Mouse (Mus musculus) hindbrain, embryonic 15.5 days (tissue): ENCODE measurements around the gene Pecr. TPM values are rescaled to one million over a fixed set of nuclear protein-coding genes. Genes with fewer than 3 reads are reported as not detected.
A peak's percentile ranks its signal among the peaks of the same experiment; 100 is the strongest.

Source experiments
- ATAC-seq: fragments of 200-750 bp; cut with Nextera tagmentation; 2 replicates; pipeline ENCODE4 v1.8.0; 2017; ENCODE audit warnings: low read depth, moderate number of reproducible peaks, moderate TSS enrichment; ENCODE audit not compliant: low FRiP score
- H3K27ac ChIP-seq: fragments of 300-500 bp; sonication (generic); replicated peaks from 2 replicates; pipeline ENCODE4 v1.5.1; 2015; ENCODE audit warnings: mild to moderate bottlenecking, inconsistent platforms
- H3K27me3 ChIP-seq: fragments of 300-500 bp; sonication (generic); 2 replicates; pipeline ENCODE4 v1.6.1; 2015; ENCODE audit warnings: control low read depth, inconsistent platforms
- H3K36me3 ChIP-seq: fragments of 300-500 bp; sonication (generic); 2 replicates; pipeline ENCODE4 v1.6.1; 2015; ENCODE audit warnings: control low read depth, inconsistent platforms
- H3K4me1 ChIP-seq: fragments of 300-500 bp; sonication (generic); replicated peaks from 2 replicates; pipeline ENCODE4 v1.6.1; 2015; ENCODE audit warnings: control low read depth, inconsistent platforms
- H3K4me2 ChIP-seq: fragments of 300-500 bp; sonication (generic); 2 replicates; pipeline ENCODE4 v1.6.1; 2015; ENCODE audit warnings: moderate library complexity, mild to moderate bottlenecking, inconsistent platforms
- H3K4me3 ChIP-seq: fragments of 300-500 bp; sonication (generic); 2 replicates; pipeline ENCODE4 v1.5.1; 2015; ENCODE audit warnings: mild to moderate bottlenecking, inconsistent platforms
- H3K9ac ChIP-seq: fragments of 300-500 bp; sonication (generic); 2 replicates; pipeline ENCODE4 v1.6.1; 2015; ENCODE audit warnings: inconsistent platforms
- H3K9me3 ChIP-seq: fragments of 300-500 bp; sonication (generic); 2 replicates; pipeline ENCODE4 v1.6.1; 2016; ENCODE audit warnings: control low read depth, inconsistent platforms
- WGBS: fragments of 180-500 bp; shearing (Covaris S2); methylation state at CpG from one replicate; pipeline ENCODE4 v1.1.7; 2015; 5-methylcytosine and 5-hydroxymethylcytosine counted together
- polyA plus RNA-seq: library from polyadenylated mRNA; unstranded; fragments of >200 nt; fragmentation: Nextera tagmentation; extraction: Ambion mirVana; gene quantifications from 2 replicates; pipeline ENCODE4 v1.2.1, GENCODE M21; 2015

The Pecr gene
- polyA plus RNA-seq, 1 experiment from 2014 or later = 9.5 TPM

DNA sequence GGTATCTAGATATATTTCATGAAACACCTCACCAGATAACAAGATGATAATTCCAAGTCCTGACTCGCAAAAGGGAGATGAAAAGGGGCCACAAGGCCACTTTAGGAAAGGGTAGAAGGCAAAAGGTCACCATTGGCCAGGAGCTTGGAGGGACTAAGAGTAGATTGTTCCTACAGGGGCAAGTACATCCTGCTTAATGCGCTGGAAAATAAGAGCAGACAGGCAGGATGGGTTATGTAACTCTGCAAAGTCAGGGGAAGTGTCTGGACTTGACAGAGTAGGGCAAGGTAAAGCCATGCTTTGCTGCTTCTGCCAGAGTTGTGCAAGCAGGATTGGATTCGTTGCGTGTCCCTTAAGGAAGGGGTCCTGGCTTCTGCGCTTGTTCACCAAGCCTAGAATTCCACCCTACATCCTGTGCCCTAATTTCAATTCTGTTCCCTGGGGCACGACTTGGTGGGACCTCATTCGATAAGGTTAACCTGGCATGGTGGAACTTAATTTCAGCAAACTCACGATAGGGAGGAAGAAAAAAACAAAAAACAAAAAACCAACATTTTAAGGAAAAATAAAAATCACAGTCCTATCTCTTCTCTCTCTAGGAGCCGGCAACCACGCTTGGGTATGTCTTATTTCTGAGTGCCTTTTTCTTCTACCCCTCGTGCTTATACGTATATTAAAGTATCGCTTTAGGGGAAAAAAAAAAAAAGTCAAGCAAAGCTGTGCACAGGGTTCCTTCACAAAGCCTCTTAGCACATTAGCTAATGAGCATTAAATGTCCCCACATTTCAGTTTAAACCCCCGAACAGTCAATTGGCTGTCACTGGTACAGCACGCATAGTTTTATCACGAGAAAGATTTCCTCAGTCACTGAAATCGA is 73.1 kb downstream of the Pecr start:
- no peak for ATAC-seq
- H3K4me2 ChIP-seq = peak overlapping the region; percentile 99
- no peaks in the 10 kb centered on the region for H3K27me3 ChIP-seq
- peak overlapping the region; percentile 84 for H3K4me3 ChIP-seq
- peaks cover 12% of the 10 kb centered on the region for H3K4me1 ChIP-seq
- H3K9ac ChIP-seq = no peak overlapping the region
- no peaks in the 10 kb centered on the region for H3K36me3 ChIP-seq
- no peak overlapping the region for H3K27ac ChIP-seq
- H3K9me3 ChIP-seq = no peaks in the 10 kb centered on the region
- 24% methylated on average over 17 of the region's 17 CpGs for WGBS

Other genes starting within 250 kb of the Pecr start
- gene Mreg, start 72.0 kb downstream of the Pecr start, polyA plus RNA-seq = 2.7 and 3.1 TPM in 2 replicates
- gene Tmem169, start 55 bp upstream of the Pecr start, polyA plus RNA-seq = 34.7 and 35.8 TPM in 2 replicates
- 15.7 and 17.1 TPM in 2 replicates for gene Xrcc5, start 23.1 kb upstream of the Pecr start, polyA plus RNA-seq